Mouse (Mus musculus) MEL (cell line): Measurements from ENCODE around the gene Sergef. TPM values are rescaled to one million over a fixed set of nuclear protein-coding genes. Genes with fewer than 3 reads are reported as not detected.

ENCODE experiments used
- DNase-seq: peaks from one replicate; pipeline ENCODE4 v3.0.0; 2011; ENCODE audit warnings: low read depth, low spot score
- H3K27ac ChIP-seq: 2 replicates; pipeline ENCODE4 v1.5.1; 2012; ENCODE audit warnings: low read depth, mild to moderate bottlenecking, control low read depth, low read length, moderate library complexity; ENCODE audit not compliant: control insufficient read depth
- H3K27me3 ChIP-seq, 2 experiments: fragments of 150-350 bp in 1 of 2; sonication (generic) in 1 of 2; 2 replicates each; pipeline ENCODE4 v1.6.1; 2012; ENCODE audit warnings: low read length in 2 of 2, mild to moderate bottlenecking in 2 of 2, improper control_type of control experiment in 1 of 2, moderate library complexity in 1 of 2; ENCODE audit not compliant: insufficient read depth in 2 of 2, control insufficient read depth in 1 of 2
- H3K36me3 ChIP-seq, 2 experiments: 2 replicates each; pipeline ENCODE4 v1.6.1; 2012 to 2014; ENCODE audit warnings: low read length in 2 of 2, improper control_type of control experiment in 1 of 2, inconsistent platforms in 1 of 2, mild to moderate bottlenecking in 1 of 2; ENCODE audit not compliant: insufficient read depth in 2 of 2, control insufficient read depth in 1 of 2
- H3K4me1 ChIP-seq, 2 experiments: fragments of 150-350 bp in 1 of 2; sonication (generic) in 1 of 2; 2 replicates each; pipeline ENCODE4 v1.6.1; 2012; ENCODE audit warnings: low read length in 2 of 2, improper control_type of control experiment in 1 of 2, mild to moderate bottlenecking in 1 of 2; ENCODE audit not compliant: insufficient read depth in 2 of 2, control insufficient read depth in 1 of 2
- H3K4me3 ChIP-seq, 2 experiments: fragments of 150-350 bp in 1 of 2; sonication (generic) in 1 of 2; 2 replicates each; pipeline ENCODE4 v1.5.1; 2012; ENCODE audit warnings: low read depth in 2 of 2, low read length in 2 of 2, mild to moderate bottlenecking in 2 of 2, moderate library complexity in 2 of 2, control low read depth in 1 of 2, improper control_type of control experiment in 1 of 2; ENCODE audit not compliant: control insufficient read depth in 1 of 2, insufficient read depth in 1 of 2
- H3K79me2 ChIP-seq: 2 replicates; pipeline ENCODE4 v1.6.1; 2012; ENCODE audit warnings: mild to moderate bottlenecking, low read length, moderate library complexity; ENCODE audit not compliant: control insufficient read depth, poor library complexity, insufficient read depth
- H3K9ac ChIP-seq: 2 replicates; pipeline ENCODE4 v1.6.1; 2012; ENCODE audit warnings: low read depth, mild to moderate bottlenecking, control low read depth, low read length, moderate library complexity; ENCODE audit not compliant: control insufficient read depth, poor library complexity, severe bottlenecking
- H3K9me3 ChIP-seq: fragments of 150-350 bp; sonication (generic); replicated peaks from 2 replicates; pipeline ENCODE4 v1.6.1; 2012; ENCODE audit warnings: mild to moderate bottlenecking, low read length, improper control_type of control experiment, moderate library complexity; ENCODE audit not compliant: insufficient read depth
- CHD1 ChIP-seq: IDR thresholded peaks from 2 replicates; pipeline ENCODE4 v1.6.1; 2012; ENCODE audit warnings: low read depth, mild to moderate bottlenecking, inconsistent platforms, low read length, improper control_type of control experiment
- CTCF ChIP-seq, 3 experiments: IDR thresholded peaks in 2 of 3; conservative IDR thresholded peaks in 1 of 3; 2 replicates each; pipeline ENCODE4 v1.5.1; 2011 to 2012; ENCODE audit warnings: low read length in 3 of 3, low read depth in 2 of 3, mild to moderate bottlenecking in 2 of 3, improper control_type of control experiment in 1 of 3, inconsistent platforms in 1 of 3, mixed read lengths in 1 of 3, moderate library complexity in 1 of 3; ENCODE audit not compliant: control insufficient read depth in 1 of 3, insufficient read depth in 1 of 3, poor library complexity in 1 of 3, severe bottlenecking in 1 of 3
- EP300 ChIP-seq, 2 experiments: IDR thresholded peaks; 2 replicates each; pipeline ENCODE4 v1.6.1; 2011; ENCODE audit warnings: improper control_type of control experiment in 2 of 2, low read length in 2 of 2, low read depth in 1 of 2, mild to moderate bottlenecking in 1 of 2
- ETS1 ChIP-seq: IDR thresholded peaks from 2 replicates; pipeline ENCODE4 v1.6.1; 2012; ENCODE audit warnings: low read depth, mild to moderate bottlenecking, inconsistent platforms, low read length, improper control_type of control experiment, moderate library complexity
- HCFC1 ChIP-seq: IDR thresholded peaks from 2 replicates; pipeline ENCODE4 v1.6.1; 2012; ENCODE audit warnings: low read depth, mild to moderate bottlenecking, inconsistent platforms, low read length, improper control_type of control experiment, moderate library complexity
- JUND ChIP-seq: IDR thresholded peaks from 2 replicates; pipeline ENCODE4 v1.6.1; 2011; ENCODE audit warnings: low read depth, mild to moderate bottlenecking, improper control_type of control experiment, low read length
- MEF2A ChIP-seq: IDR thresholded peaks from 2 replicates; pipeline ENCODE4 v1.6.1; 2014; ENCODE audit warnings: low read depth, mild to moderate bottlenecking, inconsistent platforms, low read length, improper control_type of control experiment; ENCODE audit not compliant: poor library complexity, insufficient replicate concordance, severe bottlenecking; ENCODE audit errors: extremely low read depth
- MXI1 ChIP-seq: IDR thresholded peaks from 2 replicates; pipeline ENCODE4 v1.6.1; 2011; ENCODE audit warnings: mild to moderate bottlenecking, low read depth, low read length, improper control_type of control experiment
- NELFE ChIP-seq: IDR thresholded peaks from 2 replicates; pipeline ENCODE4 v1.6.1; 2011; ENCODE audit warnings: low read depth, low read length, improper control_type of control experiment
- NRF1 ChIP-seq: IDR thresholded peaks from 2 replicates; pipeline ENCODE4 v1.6.1; 2014; ENCODE audit warnings: low read depth, mild to moderate bottlenecking, inconsistent platforms, low read length, improper control_type of control experiment, moderate library complexity; ENCODE audit not compliant: poor library complexity, insufficient read depth, severe bottlenecking
- POLR2A ChIP-seq, 2 experiments: IDR thresholded peaks; 2 replicates each; pipeline ENCODE4 v1.6.1; 2011 to 2012; ENCODE audit warnings: low read length in 2 of 2, mild to moderate bottlenecking in 2 of 2, control low read depth in 1 of 2, improper control_type of control experiment in 1 of 2, low read depth in 1 of 2, moderate library complexity in 1 of 2; ENCODE audit not compliant: control insufficient read depth in 1 of 2, insufficient read depth in 1 of 2, poor library complexity in 1 of 2
- RAD21 ChIP-seq: IDR thresholded peaks from 2 replicates; pipeline ENCODE4 v1.6.1; 2011; ENCODE audit warnings: mild to moderate bottlenecking, low read depth, low read length, improper control_type of control experiment
- SIN3A ChIP-seq: IDR thresholded peaks from 2 replicates; pipeline ENCODE4 v1.6.1; 2012; ENCODE audit warnings: low read length, improper control_type of control experiment, inconsistent platforms
- TBP ChIP-seq: IDR thresholded peaks from 2 replicates; pipeline ENCODE4 v1.8.0; 2011; ENCODE audit warnings: low read depth, low read length, improper control_type of control experiment
- TCF12 ChIP-seq: IDR thresholded peaks from 2 replicates; pipeline ENCODE4 v1.6.1; 2014; ENCODE audit warnings: low read depth, mild to moderate bottlenecking, inconsistent platforms, low read length, improper control_type of control experiment, moderate library complexity
- UBTF ChIP-seq: IDR thresholded peaks from 2 replicates; pipeline ENCODE4 v1.6.1; 2012; ENCODE audit warnings: low read depth, mild to moderate bottlenecking, inconsistent platforms, low read length, improper control_type of control experiment, moderate library complexity, borderline replicate concordance; ENCODE audit not compliant: insufficient read depth
- USF1 ChIP-seq: IDR thresholded peaks from 2 replicates; pipeline ENCODE4 v1.6.1; 2014; ENCODE audit warnings: low read depth, mild to moderate bottlenecking, inconsistent platforms, low read length, improper control_type of control experiment, moderate library complexity
- ZMIZ1 ChIP-seq: IDR thresholded peaks from 2 replicates; pipeline ENCODE4 v1.6.1; 2012; ENCODE audit warnings: low read depth, mild to moderate bottlenecking, inconsistent platforms, low read length, improper control_type of control experiment, moderate library complexity
- ZNF384 ChIP-seq: IDR thresholded peaks from 2 replicates; pipeline ENCODE4 v1.6.1; 2012; ENCODE audit warnings: low read depth, mild to moderate bottlenecking, inconsistent platforms, low read length, improper control_type of control experiment
- polyA plus RNA-seq, 2 experiments: library from polyadenylated mRNA; stranded (reverse) in 1 of 2; unstranded in 1 of 2; fragments of >175 nt in 1 of 2; fragments of >200 nt in 1 of 2; gene quantifications; 2 replicates each; pipeline versions ENCODE4 v1.2.1 to v1.2.4; 2012; ENCODE audit warnings: low replicate concordance in 2 of 2, low read depth in 1 of 2; ENCODE audit not compliant: insufficient read length in 2 of 2, insufficient read depth in 1 of 2, missing spikeins in 1 of 2
- total RNA-seq: library from RNA; depleted of rRNA; stranded (reverse); fragments of 300-350 nt; gene quantifications from 2 replicates; pipeline ENCODE4 v1.2.3, GENCODE M21; 2012

Gene Sergef
- total and polyA plus RNA-seq, 3 experiments = 7.6 to 11.7 TPM; not detected in 1

GRCm38 (mm10) chr7:46492134-46492678 is 147.4 kb downstream of the Sergef start:
- no peak for DNase-seq
- TF ChIP-seq NRF1 (no peak), SIN3A (no peak), CHD1 (no peak)
- H3K4me1 ChIP-seq = no peaks in the 10 kb centered on the region
- no peaks in the 10 kb centered on the region for H3K36me3 ChIP-seq
- no peaks in the 10 kb centered on the region for H3K27me3 ChIP-seq
- H3K4me3 ChIP-seq = no peak overlapping the region
- no peaks in the 10 kb centered on the region for H3K9me3 ChIP-seq
- no peak overlapping the region for H3K9ac ChIP-seq
- H3K27ac ChIP-seq = no peak overlapping the region
- no peaks in the 10 kb centered on the region for H3K79me2 ChIP-seq

GRCm38 (mm10) chr7:46487354-46487753 is 152.3 kb downstream of the Sergef start:
- no peak for DNase-seq
- no peak overlapping the region for H3K27ac ChIP-seq
- no peaks in the 10 kb centered on the region for H3K4me1 ChIP-seq
- no peak overlapping the region for H3K9ac ChIP-seq
- H3K36me3 ChIP-seq = no peaks in the 10 kb centered on the region
- H3K4me3 ChIP-seq = no peak overlapping the region
- no peaks in the 10 kb centered on the region for H3K79me2 ChIP-seq
- TF ChIP-seq POLR2A (IDR thresholded peaks at IDR 0.05; ENCODE audit: control insufficient read depth in 1 of 2, insufficient read depth in 1 of 2, low read depth in 1 of 2, low read length in 2 of 2, poor library complexity in 1 of 2) (no peak), ZNF384 (no peak), TBP (no peak), ETS1 (no peak), NELFE (no peak)
- TF ChIP-seq, all 39 proteins: peak for 0
- Histone ChIP-seq H3K9me3 (no peaks in the 10 kb centered on the region), H3K27me3 (no peaks in the 10 kb centered on the region)

GRCm38 (mm10) chr7:46486761-46487160 is 152.8 kb downstream of the Sergef start:
- no peak overlapping the region for H3K4me3 ChIP-seq
- no peaks in the 10 kb centered on the region for H3K27me3 ChIP-seq
- no peak overlapping the region for H3K9ac ChIP-seq
- TF ChIP-seq MEF2A (no peak), EP300 (IDR thresholded peaks at IDR 0.05; ENCODE audit: low read depth in 1 of 2, low read length in 2 of 2) (no peak), UBTF (no peak), ZMIZ1 (no peak), JUND (no peak), RAD21 (no peak), MXI1 (no peak), CTCF (IDR thresholded peaks at IDR 0.05 in 2 of 3, conservative IDR thresholded peaks at IDR 0.05 in 1 of 3; ENCODE audit: control insufficient read depth in 1 of 3, insufficient read depth in 1 of 3, low read depth in 2 of 3, low read length in 3 of 3, poor library complexity in 1 of 3, severe bottlenecking in 1 of 3) (no peak), USF1 (no peak), HCFC1 (no peak), TCF12 (no peak)
- H3K4me1 ChIP-seq = no peaks in the 10 kb centered on the region
- no peaks in the 10 kb centered on the region for H3K36me3 ChIP-seq
- H3K79me2 ChIP-seq = no peaks in the 10 kb centered on the region
- H3K27ac ChIP-seq = no peak overlapping the region
- no peaks in the 10 kb centered on the region for H3K9me3 ChIP-seq
- no peak for DNase-seq
